ENCODE assay signal across 8 mouse cellular contexts in genomic region chrX:151046777-151047430, GRCm38 (mm10). TPM values are rescaled to one million over a fixed set of nuclear protein-coding genes. Genes with fewer than 3 reads are reported as not detected.
A peak's percentile ranks its signal among the peaks of the same experiment; 100 is the strongest.
DNase-seq lines count a peak whose midpoint lies in the region; ATAC-seq lines count a peak whose summit lies in the region.

No protein-coding gene starts in this region.

- no peaks in the 10 kb centered on the region for H3K36me3 ChIP-seq in hindbrain, embryonic 13.5 days

- 27% methylated on average over 39 of the region's 62 CpGs for WGBS in hindbrain, embryonic 13.5 days

- H3K4me3 ChIP-seq in hindbrain, embryonic 13.5 days = peak overlapping the region; percentile 70

- H3K4me2 ChIP-seq in hindbrain, embryonic 13.5 days = peak overlapping the region; percentile 68

- H3K27me3 ChIP-seq in hindbrain, embryonic 13.5 days = no peaks in the 10 kb centered on the region

- H3K4me1 ChIP-seq in hindbrain, embryonic 13.5 days (replicated peaks) = peaks cover 30% of the 10 kb centered on the region

- peak overlapping the region; percentile 91 for H3K27ac ChIP-seq in hindbrain, embryonic 13.5 days

- no peaks in the 10 kb centered on the region; the same call in 1 of the 2 replicates for H3K9me3 ChIP-seq in hindbrain, embryonic 13.5 days

- peak overlapping the region; percentile 89 for H3K9ac ChIP-seq in hindbrain, embryonic 13.5 days

- DNase-seq in NIH3T3 (ENCODE audit: low read depth) = peak; percentile 93
- peak; percentile 93 to 95 for DNase-seq in cerebellum, postnatal 10 days
- peak; percentile 57 for DNase-seq in frontal cortex, postnatal 25 days (ENCODE audit: low spot score in 2 of 2)
- peak; percentile 73 to 79 for DNase-seq in layer of hippocampus, postnatal 14 days (ENCODE audit: low spot score in 2 of 2)
- DNase-seq in lung, postnatal 10 days = peak; percentile 91
- peak; percentile 90 for DNase-seq in retina, embryonic 14.5 days (ENCODE audit: low spot score)
- peak; percentile 68 for DNase-seq in thymus, postnatal 4 days

- ATAC-seq in hindbrain, embryonic 13.5 days (ENCODE audit: low FRiP score) = peak; percentile 94

RNA-seq across cellular contexts. Expression of gene Fgd1, which starts 1.0 kb away (rescaled TPM):
- polyA plus RNA-seq in hindbrain, embryonic 13.5 days (2015; fragmentation: Nextera tagmentation; extraction: Ambion mirVana) = 11.1 and 12.7 TPM in 2 replicates
- 10 to 100 TPM; 24.4 to 24.6 TPM for total RNA-seq in layer of hippocampus, postnatal 14 days (2021)

RNA-seq across cellular contexts. Expression of gene Gnl3l, which starts 29.8 kb away (rescaled TPM):
- polyA plus RNA-seq in hindbrain, embryonic 13.5 days (2015; fragmentation: Nextera tagmentation; extraction: Ambion mirVana) = 81.7 and 85.0 TPM in 2 replicates
- 100 to 1,000 TPM; 198 to 216 TPM for total RNA-seq in layer of hippocampus, postnatal 14 days (2021)

RNA-seq across cellular contexts. Expression of gene Tsr2, which starts 49.4 kb away (rescaled TPM):
- polyA plus RNA-seq in hindbrain, embryonic 13.5 days (2015; fragmentation: Nextera tagmentation; extraction: Ambion mirVana) = 31.6 and 33.3 TPM in 2 replicates
- 10 to 100 TPM; 51.2 to 61.5 TPM for total RNA-seq in layer of hippocampus, postnatal 14 days (2021)

Comparison
In these comparisons a context has a peak if more than half of its experiments do, and no peak if none do; other contexts are left out.
1. Peak in every context shown above with its lines: DNase-seq, ATAC-seq, H3K4me3 ChIP-seq and H3K27ac ChIP-seq.